ENCODE assay signal across 10 mouse cellular contexts in the genomic region with DNA sequence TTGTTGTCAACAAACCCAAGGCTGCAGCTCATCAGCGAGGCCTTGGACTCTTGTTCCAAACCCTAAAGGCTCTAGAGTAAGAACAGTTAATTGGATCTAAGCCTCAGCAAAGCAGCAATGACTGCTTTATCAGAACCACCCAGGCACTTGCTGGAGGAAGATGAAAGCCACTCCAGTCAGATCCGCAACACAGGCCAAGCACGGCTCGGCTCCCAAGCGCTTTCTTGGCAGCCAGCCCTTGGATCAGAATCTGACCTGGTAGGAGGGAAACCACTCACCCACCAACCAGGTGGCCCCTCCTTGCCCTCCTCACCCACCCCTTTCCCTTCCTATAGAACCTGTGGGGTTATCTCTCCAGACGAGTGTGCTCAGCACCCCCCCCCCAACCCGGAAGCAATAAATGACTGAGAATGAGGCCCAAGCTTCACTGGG. TPM values are rescaled to one million over a fixed set of nuclear protein-coding genes. Genes with fewer than 3 reads are reported as not detected.
DNase-seq lines count a peak whose midpoint lies in the region; ATAC-seq and TF ChIP-seq lines count a peak whose summit lies in the region.
"Had no signal": no experiment of that assay in that cellular context is flagged by ENCODE, and none has a peak within 500 bp of the region (broad histone marks: within the 10 kb centered on the region; RNA-seq: fewer than 3 reads in every experiment).

No protein-coding gene starts in this region.

- peak; percentile 47 for DNase-seq in gastrocnemius, adult 2 months
- no peak for DNase-seq in gastrocnemius, adult 18-20 months (ENCODE audit: low spot score)
- DNase-seq in cerebellum, postnatal 10 days, result peak; percentile 76 to 83
- no peak for DNase-seq in layer of hippocampus, adult 9-10 months (ENCODE audit: low spot score)
- DNase-seq in liver, result no peak

- no peak for TF ChIP-seq CTCF in gastrocnemius, adult 2 months (IDR thresholded peaks at IDR 0.05)
- no peak for TF ChIP-seq CTCF in intestine, postnatal 0 days (IDR thresholded peaks at IDR 0.05; ENCODE audit: low read depth)

- no peaks in the 10 kb centered on the region for H3K36me3 ChIP-seq in intestine, postnatal 0 days (ENCODE audit: control insufficient read depth, insufficient read depth)

- no peaks in the 10 kb centered on the region for H3K27me3 ChIP-seq in intestine, postnatal 0 days (replicated peaks; ENCODE audit: control insufficient read depth, insufficient read depth, low read length)

- WGBS in intestine, postnatal 0 days, result 32% methylated on average over 7 of the region's 7 CpGs

- peak; percentile 56 for ATAC-seq in intestine, postnatal 0 days
- ATAC-seq in megakaryocyte progenitor cell, adult 5-6 weeks (replicated peaks; ENCODE audit: poor library complexity), result peak; percentile 87
- ATAC-seq in inflammation-experienced regulatory T-cells, adult 6 months, result no peak

- no peak overlapping the region for H3K4me3 ChIP-seq in gastrocnemius, adult 2 months
- no peak overlapping the region for H3K4me3 ChIP-seq in intestine, postnatal 0 days (ENCODE audit: low read depth, low read length)
- H3K4me3 ChIP-seq: megakaryocyte, embryonic 14.5 days had no signal

- H3K9ac ChIP-seq in intestine, postnatal 0 days (ENCODE audit: low read depth, low read length), result peak overlapping the region; percentile 22; the same call in 1 of the 2 replicates

- peaks cover 17% of the 10 kb centered on the region; the same call in 1 of the 2 replicates for H3K4me1 ChIP-seq in intestine, postnatal 0 days (replicated peaks; ENCODE audit: control insufficient read depth, insufficient read depth, low read length)

- H3K4me2 ChIP-seq in intestine, postnatal 0 days (replicated peaks; ENCODE audit: low read depth), result no peak overlapping the region

- intact Hi-C loops in gastrocnemius, adult 2 months (cut with DNase I), result no loop called here

- no peaks in the 10 kb centered on the region for H3K9me3 ChIP-seq in intestine, postnatal 0 days (ENCODE audit: control insufficient read depth)

- no peak overlapping the region for H3K27ac ChIP-seq in gastrocnemius, adult 2 months
- H3K27ac ChIP-seq in intestine, postnatal 0 days (ENCODE audit: low read depth, low read length), result peak overlapping the region; percentile 46; the same call in 1 of the 2 replicates

RNA-seq across cellular contexts. Expression of a gene that starts 21.7 kb away (rescaled TPM):
- 10 to 100 TPM; 63.4 to 87.3 TPM for total RNA-seq in gastrocnemius, adult 2 months (2021)
- total RNA-seq in gastrocnemius, adult 18-20 months (2021), result 10 to 100 TPM; 68.0 to 69.5 TPM
- polyA plus RNA-seq in intestine, postnatal 0 days (2015; fragmentation: Nextera tagmentation; extraction: Ambion mirVana), result 75.6 and 77.3 TPM in 2 replicates
- total RNA-seq in megakaryocyte progenitor cell, adult 5-6 weeks (2015), result not detected in 2 replicates
- total RNA-seq in megakaryocyte progenitor cell, adult 5-6 weeks (2017), result 0.12 and 0.84 TPM in 2 replicates
- not detected for polyA plus RNA-seq in inflammation-experienced regulatory T-cells, adult 6 months (2017; shearing (Covaris generic))

RNA-seq across cellular contexts. Expression of a gene that starts 46.2 kb away (rescaled TPM):
- total RNA-seq in gastrocnemius, adult 2 months (2021), result not detected
- not detected for total RNA-seq in gastrocnemius, adult 18-20 months (2021)
- not detected in 2 replicates for polyA plus RNA-seq in intestine, postnatal 0 days (2015; fragmentation: Nextera tagmentation; extraction: Ambion mirVana)
- 0.17 TPM in 1 of 2 replicates, not detected in the other for total RNA-seq in megakaryocyte progenitor cell, adult 5-6 weeks (2015)
- not detected in 2 replicates for total RNA-seq in megakaryocyte progenitor cell, adult 5-6 weeks (2017)
- polyA plus RNA-seq in inflammation-experienced regulatory T-cells, adult 6 months (2017; shearing (Covaris generic)), result not detected
- polyA plus RNA-seq: hindbrain, embryonic 11.5 days had no signal

Comparison
In these comparisons a context has a peak if more than half of its experiments do, and no peak if none do; other contexts are left out.
1. DNase-seq: peak in gastrocnemius, adult 2 months (single experiment) and cerebellum, postnatal 10 days (2 of 2); none in gastrocnemius, adult 18-20 months (single experiment), layer of hippocampus, adult 9-10 months (single experiment) and liver (single experiment).
2. RNA of a gene that starts 21.7 kb away (total RNA-seq): 63.4 to 87.3 TPM in gastrocnemius, adult 2 months and 68.0 to 69.5 TPM in gastrocnemius, adult 18-20 months; 0.12 to 0.84 TPM in megakaryocyte progenitor cell, adult 5-6 weeks; every median in the first group is over 10 times any median in the second.